Mouse (Mus musculus): ENCODE data around the gene Snd1.

Gene Snd1

GRCm38 (mm10) chr6:28656511-28656910 is 181.6 kb downstream of the Snd1 start:
- DNase-seq = no peak

DNA sequence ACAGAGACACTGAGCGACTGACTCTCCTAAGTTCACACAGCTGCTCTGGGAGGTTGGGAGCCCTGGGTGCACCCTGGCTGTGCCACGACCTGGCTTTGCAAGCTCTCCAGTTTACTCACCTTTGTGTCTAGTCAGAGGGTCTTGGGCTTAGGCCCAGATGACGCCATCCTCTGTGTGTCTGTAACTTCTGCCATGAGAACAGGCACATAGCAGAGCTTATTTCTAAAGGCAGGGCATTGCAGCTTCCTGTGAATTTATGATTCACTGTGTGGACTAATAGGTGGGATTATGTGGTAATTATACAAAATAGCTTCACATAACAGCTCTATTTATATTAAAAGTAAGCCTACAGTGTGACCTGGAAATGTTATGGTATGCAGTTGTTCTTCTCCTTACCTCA is 188.1 kb downstream of the Snd1 start:
- DNase-seq = no peak

DNA sequence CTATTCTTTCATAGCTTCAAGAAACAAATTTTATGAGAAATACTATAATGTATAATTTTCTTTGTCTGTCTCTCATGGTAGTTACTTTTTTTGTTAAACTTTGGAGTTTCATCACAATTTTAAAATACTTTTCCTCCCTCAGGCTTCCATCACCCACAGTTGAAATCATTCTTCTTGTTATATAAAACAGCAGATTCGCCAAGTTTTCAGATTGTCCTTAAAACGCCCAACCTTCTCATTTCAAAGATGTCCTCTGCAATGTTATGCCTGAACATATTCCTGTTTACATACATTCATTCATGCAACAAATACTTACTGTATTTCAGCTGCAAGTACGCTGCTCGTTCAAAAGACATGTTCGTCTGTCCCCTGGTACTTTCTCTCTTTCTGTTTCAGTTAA is 188.7 kb downstream of the Snd1 start:
- DNase-seq = no peak

DNA sequence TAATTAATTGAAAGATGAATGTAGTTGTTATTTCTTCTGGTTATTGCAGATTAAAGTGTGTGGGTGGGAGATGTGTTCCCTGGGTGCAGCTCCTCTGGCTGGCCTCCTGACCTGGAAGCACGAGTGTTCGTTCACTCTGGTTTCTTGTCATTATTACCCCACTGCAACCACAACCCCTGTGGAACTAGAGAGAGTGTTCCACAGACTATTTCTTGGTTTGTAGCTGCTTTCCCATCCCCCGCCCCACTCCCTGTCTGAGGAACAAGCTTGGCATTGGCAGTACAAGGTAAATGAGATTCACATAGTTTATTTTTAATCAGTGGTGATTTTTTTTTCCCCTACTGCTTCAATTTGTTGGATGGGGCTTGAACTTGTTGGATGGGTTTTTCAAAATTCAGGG is 189.8 kb downstream of the Snd1 start:
- DNase-seq = no peak

GRCm38 (mm10) chr6:28667586-28667985 is 192.6 kb downstream of the Snd1 start:
- DNase-seq = no peak

GRCm38 (mm10) chr6:28669251-28669650 is 194.3 kb downstream of the Snd1 start:
- DNase-seq = no peak

GRCm38 (mm10) chr6:28672388-28672787 is 197.4 kb downstream of the Snd1 start:
- DNase-seq = no peak

DNA sequence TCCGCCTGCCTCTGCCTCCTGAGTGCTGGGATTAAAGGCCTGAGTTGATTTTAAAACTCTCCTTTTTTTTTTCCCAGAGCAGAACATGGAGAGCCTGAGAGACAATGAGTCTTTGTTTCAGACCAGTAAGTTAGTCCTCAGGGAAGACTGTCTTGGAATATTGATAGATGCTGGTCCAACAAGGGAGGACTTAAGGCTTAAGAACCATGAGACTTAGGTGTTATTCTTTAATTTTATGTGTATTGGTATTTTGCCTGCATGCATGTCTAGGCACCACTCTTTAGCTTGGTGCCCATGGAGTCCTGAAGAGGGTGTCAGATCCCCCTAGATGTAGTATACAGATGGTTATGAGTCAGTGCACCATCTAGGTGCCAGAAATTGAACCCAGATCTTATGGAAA is 199.7 kb downstream of the Snd1 start:
- DNase-seq = no peak

- no peak for DNase-seq
Measured at GRCm38 (mm10) chr6:28678896-28679295, 204.0 kb downstream of the Snd1 start.

DNA sequence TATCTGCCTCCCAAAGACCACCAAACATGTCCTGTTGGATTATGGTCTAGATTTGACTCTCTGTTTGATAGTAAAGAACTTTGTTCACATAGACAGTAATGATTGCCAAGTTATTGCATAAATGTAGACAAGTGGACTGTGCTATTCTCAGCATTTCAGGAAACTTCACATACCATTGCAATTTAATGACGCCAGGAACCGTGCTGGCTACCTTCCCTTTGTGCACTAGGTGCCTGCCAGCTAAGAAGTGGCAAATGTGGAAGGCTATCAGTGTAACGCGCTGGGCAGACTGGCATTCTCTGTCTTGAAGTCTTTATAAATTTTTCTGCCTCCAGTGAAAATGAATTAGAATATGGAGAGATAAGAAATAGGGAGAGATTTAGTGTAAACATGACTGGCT is 205.6 kb downstream of the Snd1 start:
- no peak for DNase-seq

DNA sequence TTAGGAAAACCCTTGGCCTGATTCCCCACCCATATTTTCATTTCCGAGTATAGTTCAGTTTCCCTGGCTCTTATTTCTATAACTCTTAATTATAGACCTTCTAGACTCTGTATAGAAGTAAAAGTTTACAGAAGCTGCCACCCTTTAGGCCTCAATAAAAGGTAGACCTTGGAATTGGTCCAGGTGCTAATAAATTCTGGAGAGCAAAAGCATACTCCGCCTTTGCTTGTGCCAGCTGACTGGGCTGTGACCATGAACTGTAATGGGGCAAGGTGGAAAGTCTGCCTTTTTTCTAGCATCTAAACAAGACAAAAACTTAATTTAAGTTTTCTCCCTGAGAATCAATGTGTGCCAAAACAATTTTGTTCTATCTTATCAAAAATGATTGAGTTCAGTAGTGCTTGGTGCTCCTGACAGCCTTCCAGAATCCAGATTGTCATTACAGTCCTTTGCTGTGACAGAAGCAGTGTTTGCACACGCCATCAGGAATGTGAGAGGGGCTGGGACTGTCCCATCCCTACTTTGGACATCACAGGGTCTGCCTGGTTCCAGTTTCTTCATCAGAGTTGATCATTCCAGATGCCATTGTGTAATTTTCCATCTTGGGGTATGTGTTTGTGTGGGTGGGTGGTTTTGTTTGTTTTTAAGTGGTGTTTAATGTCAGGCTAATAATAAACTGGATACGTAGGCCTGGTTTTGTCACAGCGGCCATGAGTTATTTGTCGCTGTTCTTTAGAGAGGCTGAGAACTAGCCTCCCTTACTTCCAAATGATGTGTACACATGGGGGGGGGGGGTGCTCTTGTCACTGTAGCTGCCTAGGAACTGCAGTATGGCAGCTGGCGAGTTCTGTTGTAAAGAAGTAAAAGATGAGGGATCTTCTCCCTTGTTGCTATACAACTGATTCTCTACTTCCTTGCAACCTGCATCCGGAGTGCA is 206.8 kb downstream of the Snd1 start:
- no peak for DNase-seq

DNA sequence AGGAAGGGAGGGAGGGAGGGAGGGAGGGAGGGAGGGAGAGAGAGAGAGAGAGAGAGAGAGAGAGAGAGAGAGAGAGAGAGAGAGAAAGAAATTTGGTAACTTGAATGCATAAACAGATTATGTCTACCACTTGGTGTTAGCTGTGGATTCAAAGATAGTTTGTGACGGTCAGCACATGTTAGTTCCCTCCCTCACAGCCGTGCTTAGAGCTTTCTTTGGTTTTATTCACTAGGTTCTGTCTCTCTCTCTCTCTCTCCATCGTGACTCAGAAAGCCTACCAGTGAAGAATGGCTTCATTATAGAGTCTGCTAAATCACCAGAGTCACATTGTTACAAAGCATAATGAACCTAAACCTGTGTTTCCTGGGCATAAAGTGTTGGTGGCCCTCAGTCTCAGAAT is 210.1 kb downstream of the Snd1 start:
- no peak for DNase-seq

GRCm38 (mm10) chr6:28685745-28686144 is 210.8 kb downstream of the Snd1 start:
- DNase-seq = no peak

GRCm38 (mm10) chr6:28687776-28688175 is 212.8 kb downstream of the Snd1 start:
- no peak for DNase-seq

DNA sequence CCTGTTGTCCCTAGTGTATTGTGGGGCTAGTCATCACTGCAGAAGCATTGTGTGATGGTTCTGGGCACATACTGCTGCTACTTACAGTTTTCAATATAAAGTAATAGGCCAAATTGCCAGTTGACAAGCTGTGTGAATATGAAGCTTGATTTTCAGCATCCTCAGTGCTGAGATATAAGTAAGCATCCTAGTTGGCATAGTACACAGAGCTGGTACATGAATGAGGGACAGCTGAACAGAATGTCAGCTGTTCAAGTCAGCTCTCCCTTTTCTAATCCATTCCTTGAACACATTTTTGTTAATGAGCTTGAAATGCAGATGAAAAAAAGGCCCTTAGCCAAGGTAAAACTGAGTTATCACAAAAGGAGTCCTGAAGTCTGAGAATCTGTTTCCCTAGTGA is 217.7 kb downstream of the Snd1 start:
- DNase-seq = no peak

DNA sequence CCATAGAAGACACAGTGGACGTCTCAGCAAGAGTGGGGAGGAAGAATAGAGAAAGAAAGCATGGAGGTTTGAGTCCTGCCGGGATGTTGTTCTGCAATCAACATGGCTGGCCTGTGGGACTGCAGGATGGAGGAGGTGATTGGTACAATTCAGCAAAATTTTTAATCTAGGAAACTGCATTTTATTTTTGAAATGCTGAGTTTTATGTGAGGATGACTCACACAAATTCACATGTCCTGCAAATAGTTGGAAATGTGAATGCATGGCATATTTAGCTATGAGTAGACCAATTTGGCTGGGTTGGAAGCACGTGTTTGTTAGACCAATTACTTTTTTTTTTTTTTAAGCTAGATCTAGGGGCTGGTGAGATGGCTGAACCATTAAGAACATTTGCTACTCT is 222.3 kb downstream of the Snd1 start:
- DNase-seq = no peak

GRCm38 (mm10) chr6:28704612-28705011 is 229.7 kb downstream of the Snd1 start:
- DNase-seq = no peak

GRCm38 (mm10) chr6:28705384-28706107 is 230.6 kb downstream of the Snd1 start:
- peak; percentile 34 for DNase-seq

- no peak for DNase-seq
Measured at GRCm38 (mm10) chr6:28706108-28706975, 231.4 kb downstream of the Snd1 start.

GRCm38 (mm10) chr6:28706976-28707592 is 232.1 kb downstream of the Snd1 start:
- peak; percentile 35 for DNase-seq

- no peak for DNase-seq
Measured at GRCm38 (mm10) chr6:28710035-28710434, 235.1 kb downstream of the Snd1 start.

DNA sequence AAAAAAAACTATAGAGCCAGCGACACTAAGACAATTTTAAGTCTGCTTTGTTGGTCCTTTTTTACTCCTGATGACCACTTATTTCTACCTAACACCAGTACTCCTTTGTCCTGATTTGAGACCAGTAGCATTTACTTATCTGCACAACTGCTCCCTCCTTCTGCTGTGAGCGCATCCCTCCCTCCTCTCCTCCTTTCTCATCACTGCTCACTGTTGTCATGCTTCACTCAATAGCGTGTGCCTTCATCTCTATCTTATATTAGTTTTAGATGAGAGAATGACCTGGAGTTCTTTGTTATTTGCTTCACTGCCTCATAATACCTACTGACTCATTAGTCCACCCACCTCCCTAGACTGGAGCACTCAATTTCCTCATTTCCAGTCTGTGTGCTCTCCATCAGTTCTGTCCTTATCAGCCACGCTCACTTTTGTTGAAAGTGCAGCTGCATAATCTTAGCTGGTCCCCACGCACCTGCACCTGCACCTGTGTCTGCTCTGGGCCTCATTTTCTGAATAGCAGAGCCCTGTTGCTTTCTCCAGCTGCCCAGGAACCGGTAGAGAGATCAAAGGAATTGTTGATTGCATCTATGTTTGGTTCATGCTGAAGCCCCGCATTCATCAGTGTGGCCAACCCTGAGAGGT is 242.4 kb downstream of the Snd1 start:
- DNase-seq = no peak
